Mouse (Mus musculus) neural tube, embryonic 11.5 days (tissue): ENCODE measurements at regions not wholly inside any gene's neighbourhood (a gene's known extent, or its start where the extent isn't known, plus 50 kb on each side); places are given as distances from the start of the nearest gene placed in this dataset.

ENCODE experiments used
- ATAC-seq: fragments of 200-750 bp; cut with Nextera tagmentation; 2 replicates; pipeline ENCODE4 v1.8.0; 2017; ENCODE audit warnings: moderate number of reproducible peaks, mild to moderate bottlenecking, moderate TSS enrichment, moderate library complexity; ENCODE audit not compliant: insufficient read depth, low FRiP score, low TSS enrichment
- DNase-seq: peaks from one replicate; pipeline ENCODE4 v3.0.0-alpha.2; 2015; ENCODE audit warnings: low spot score
- H3K27ac ChIP-seq: fragments of 300-500 bp; sonication (generic); 2 replicates; pipeline ENCODE4 v1.5.1; 2014; ENCODE audit warnings: low read depth, mild to moderate bottlenecking, low read length
- H3K27me3 ChIP-seq: fragments of 300-500 bp; sonication (generic); 2 replicates; pipeline ENCODE4 v1.6.1; 2014; ENCODE audit warnings: mild to moderate bottlenecking, low read length, mixed read lengths; ENCODE audit not compliant: control insufficient read depth, insufficient read depth
- H3K36me3 ChIP-seq: fragments of 300-500 bp; sonication (generic); 2 replicates; pipeline ENCODE4 v1.6.1; 2014; ENCODE audit warnings: mild to moderate bottlenecking, low read length, moderate library complexity, mixed read lengths; ENCODE audit not compliant: control insufficient read depth, insufficient read depth
- H3K4me1 ChIP-seq: fragments of 300-500 bp; sonication (generic); 2 replicates; pipeline ENCODE4 v1.6.1; 2014; ENCODE audit warnings: low read length, mixed read lengths; ENCODE audit not compliant: control insufficient read depth, insufficient read depth
- H3K4me2 ChIP-seq: fragments of 300-500 bp; sonication (generic); 2 replicates; pipeline ENCODE4 v1.6.1; 2014; ENCODE audit warnings: low read depth, mild to moderate bottlenecking, moderate library complexity
- H3K4me3 ChIP-seq: fragments of 300-500 bp; sonication (generic); 2 replicates; pipeline ENCODE4 v1.5.1; 2014; ENCODE audit warnings: low read depth, low read length
- H3K9ac ChIP-seq: fragments of 300-500 bp; sonication (generic); 2 replicates; pipeline ENCODE4 v1.6.1; 2014; ENCODE audit warnings: mild to moderate bottlenecking, low read length
- H3K9me3 ChIP-seq: fragments of 300-500 bp; sonication (generic); 2 replicates; pipeline ENCODE4 v1.6.1; 2016; ENCODE audit warnings: low read length; ENCODE audit not compliant: control insufficient read depth
- WGBS: fragments of 180-500 bp; shearing (Covaris S2); extraction: QIAGEN DNeasy Blood & Tissue Kit; methylation state at CpG from one replicate; pipeline ENCODE4 v1.1.7; 2014; 5-methylcytosine and 5-hydroxymethylcytosine counted together

DNA sequence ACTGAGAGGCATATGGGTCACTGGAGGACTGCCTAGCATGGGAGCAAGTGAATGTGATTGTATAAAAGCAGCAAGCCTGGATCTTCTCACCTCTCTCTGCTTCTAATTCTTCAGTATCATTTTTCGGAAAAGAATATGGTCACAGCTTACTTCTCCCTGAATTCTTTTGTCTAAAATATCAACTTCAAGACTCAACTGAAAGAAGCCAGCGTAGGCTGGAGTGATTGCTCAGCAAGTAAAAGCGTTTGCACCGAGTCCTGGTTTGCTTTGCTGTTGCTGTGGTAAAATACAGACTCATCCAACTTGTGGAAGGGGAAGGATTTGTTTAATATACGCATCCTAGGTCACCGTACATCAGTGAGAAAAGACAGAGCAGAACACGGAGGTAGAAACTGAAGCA lies 2765.9 kb downstream of the 9330182O14Rik start:
- no peaks in the 10 kb centered on the region for H3K9me3 ChIP-seq
- H3K27ac ChIP-seq, result no peak overlapping the region
- H3K4me2 ChIP-seq, result no peak overlapping the region
- no peak overlapping the region for H3K9ac ChIP-seq
- no peak for DNase-seq
- H3K4me3 ChIP-seq, result no peak overlapping the region
- WGBS, result 90% methylated on average over 7 of the region's 7 CpGs
- no peak for ATAC-seq
- H3K27me3 ChIP-seq, result no peaks in the 10 kb centered on the region
- no peaks in the 10 kb centered on the region for H3K4me1 ChIP-seq
- H3K36me3 ChIP-seq, result no peaks in the 10 kb centered on the region

DNA sequence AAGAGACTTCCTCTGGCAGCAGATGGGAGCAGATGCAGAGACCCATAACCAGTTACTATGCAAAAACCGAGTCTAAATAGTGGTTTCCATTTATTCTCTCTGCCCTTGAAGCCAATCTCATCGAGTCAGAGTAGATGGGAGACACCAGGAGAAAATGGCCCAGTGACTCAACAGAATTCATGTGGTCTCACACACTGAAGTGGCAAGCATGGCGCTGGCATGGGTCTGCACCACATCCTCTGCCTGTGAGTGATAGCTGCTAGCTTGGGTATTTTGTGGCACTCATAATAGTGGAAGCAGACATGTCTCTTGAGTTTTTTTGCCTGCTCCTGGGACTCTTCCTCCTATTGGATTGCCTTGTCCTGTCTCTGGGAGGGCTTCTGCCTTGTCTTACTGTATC lies 2767.6 kb downstream of the 9330182O14Rik start:
- Histone ChIP-seq H3K27me3 (no peaks in the 10 kb centered on the region), H3K4me1 (no peaks in the 10 kb centered on the region), H3K27ac (no peak overlapping the region), H3K36me3 (no peaks in the 10 kb centered on the region), H3K9me3 (no peaks in the 10 kb centered on the region), H3K4me3 (no peak overlapping the region), H3K4me2 (no peak overlapping the region), H3K9ac (no peak overlapping the region)
- DNase-seq (no peak), ATAC-seq (no peak)
- 91% methylated on average over 3 of the region's 3 CpGs for WGBS

DNA sequence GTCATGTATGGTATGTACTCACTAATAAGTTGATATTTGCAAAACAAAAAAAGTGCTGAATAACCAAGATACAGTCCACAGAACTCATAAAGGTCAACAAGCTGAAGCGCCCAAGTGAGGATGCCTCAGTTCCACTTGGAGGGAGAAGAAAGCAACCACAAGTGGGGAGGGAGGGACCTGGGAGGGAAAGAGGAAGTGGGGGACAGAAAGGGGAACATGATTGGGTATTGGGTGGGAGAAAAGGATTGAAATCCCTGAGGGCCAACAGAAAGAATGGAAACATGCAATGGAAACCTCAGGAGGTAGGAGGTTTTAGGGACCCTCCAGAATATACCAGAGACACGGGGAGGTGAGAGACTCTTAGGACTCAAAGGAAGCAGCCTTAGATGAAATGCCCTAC lies 2777.2 kb downstream of the 9330182O14Rik start:
- no peak for DNase-seq
- WGBS, result 78% methylated on average over 2 of the region's 2 CpGs
- no peaks in the 10 kb centered on the region for H3K27me3 ChIP-seq

DNA sequence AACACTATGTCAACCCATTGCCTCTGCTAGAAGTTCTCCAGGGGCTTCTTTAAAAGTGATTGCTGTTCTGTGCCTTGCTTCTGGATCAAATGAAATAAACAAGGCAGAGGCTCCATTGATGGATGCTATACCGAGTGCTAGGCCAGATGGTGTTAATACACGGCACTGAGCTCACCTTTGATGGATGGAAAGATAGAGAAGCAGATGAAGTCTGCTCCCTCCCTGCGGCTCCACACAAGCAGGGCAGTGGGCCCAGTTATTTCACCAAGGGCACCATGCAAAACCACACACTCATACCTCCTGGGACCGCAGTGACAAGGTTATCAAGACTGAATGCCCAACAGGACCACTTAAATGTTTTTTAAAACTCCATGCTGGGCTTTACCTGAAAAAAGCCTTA lies 2778.7 kb downstream of the 9330182O14Rik start:
- no peaks in the 10 kb centered on the region for H3K36me3 ChIP-seq

More for the DNA sequence above, 2777.2 kb downstream of the 9330182O14Rik start:
- Histone ChIP-seq H3K9ac (no peak overlapping the region), H3K4me3 (no peak overlapping the region), H3K27ac (no peak overlapping the region), H3K4me1 (no peaks in the 10 kb centered on the region), H3K9me3 (no peaks in the 10 kb centered on the region), H3K4me2 (no peak overlapping the region), H3K36me3 (no peaks in the 10 kb centered on the region)
- no peak for ATAC-seq

DNA sequence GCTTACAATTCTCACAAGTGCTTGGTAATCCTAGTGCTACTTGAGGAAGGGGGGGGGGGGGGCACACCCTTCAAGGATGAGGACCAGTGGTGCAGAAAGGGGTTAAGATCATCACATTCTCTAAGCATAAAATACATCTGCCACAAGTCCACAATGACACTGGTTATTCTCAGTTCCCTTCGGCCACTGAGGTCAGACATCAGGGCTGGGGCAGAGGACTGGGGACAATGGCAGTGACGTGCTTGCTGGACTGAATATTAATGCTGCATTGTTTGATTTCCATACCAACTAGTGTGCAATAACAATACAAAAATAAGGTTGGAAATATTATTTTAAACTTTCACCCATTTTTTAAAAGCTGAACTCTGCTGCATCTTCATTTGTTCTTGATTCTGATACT lies 2779.1 kb downstream of the 9330182O14Rik start:
- Histone ChIP-seq H3K4me1 (no peaks in the 10 kb centered on the region), H3K9me3 (no peaks in the 10 kb centered on the region), H3K4me2 (no peak overlapping the region), H3K27ac (no peak overlapping the region), H3K27me3 (no peaks in the 10 kb centered on the region), H3K36me3 (no peaks in the 10 kb centered on the region), H3K9ac (no peak overlapping the region), H3K4me3 (no peak overlapping the region)
- DNase-seq, result no peak
- WGBS, result 32% methylated on average over 2 of the region's 2 CpGs
- peak; percentile 40; the same call in 1 of the 2 replicates for ATAC-seq

More for the DNA sequence above, 2778.7 kb downstream of the 9330182O14Rik start:
- H3K4me1 ChIP-seq, result no peaks in the 10 kb centered on the region
- 57% methylated on average over 4 of the region's 4 CpGs for WGBS
- H3K27me3 ChIP-seq, result no peaks in the 10 kb centered on the region
- no peak overlapping the region for H3K9ac ChIP-seq
- ATAC-seq (peak; percentile 28; the same call in 1 of the 2 replicates), DNase-seq (no peak)
- no peak overlapping the region for H3K4me3 ChIP-seq
- no peaks in the 10 kb centered on the region for H3K9me3 ChIP-seq
- no peak overlapping the region for H3K4me2 ChIP-seq
- no peak overlapping the region for H3K27ac ChIP-seq

DNA sequence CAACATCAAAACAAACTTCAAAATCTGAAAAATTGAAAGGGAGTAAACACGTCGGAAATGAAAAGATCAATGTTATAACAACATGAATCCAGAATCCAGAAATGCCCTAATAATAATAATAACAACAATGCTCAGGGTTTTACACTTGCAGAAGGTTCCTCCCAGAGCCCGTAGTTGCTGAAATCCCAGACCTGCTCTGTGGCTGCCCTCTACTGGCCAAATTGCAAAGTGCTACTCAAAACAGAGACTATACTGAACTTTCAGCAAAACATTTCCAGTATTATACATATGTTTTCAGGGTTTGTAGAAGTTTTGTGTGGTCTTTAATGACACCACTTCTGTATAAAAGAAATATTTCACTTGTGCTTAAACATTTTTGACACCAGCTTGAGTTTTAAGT lies 2779.9 kb downstream of the 9330182O14Rik start:
- no peak for ATAC-seq
- WGBS, result 7% methylated on average over 3 of the region's 3 CpGs
- H3K9me3 ChIP-seq, result no peaks in the 10 kb centered on the region
- no peak overlapping the region for H3K9ac ChIP-seq
- H3K4me1 ChIP-seq, result no peaks in the 10 kb centered on the region
- no peaks in the 10 kb centered on the region for H3K27me3 ChIP-seq
- H3K4me2 ChIP-seq, result no peak overlapping the region
- no peaks in the 10 kb centered on the region for H3K36me3 ChIP-seq
- no peak overlapping the region for H3K4me3 ChIP-seq
- DNase-seq, result peak; percentile 72
- no peak overlapping the region for H3K27ac ChIP-seq

DNA sequence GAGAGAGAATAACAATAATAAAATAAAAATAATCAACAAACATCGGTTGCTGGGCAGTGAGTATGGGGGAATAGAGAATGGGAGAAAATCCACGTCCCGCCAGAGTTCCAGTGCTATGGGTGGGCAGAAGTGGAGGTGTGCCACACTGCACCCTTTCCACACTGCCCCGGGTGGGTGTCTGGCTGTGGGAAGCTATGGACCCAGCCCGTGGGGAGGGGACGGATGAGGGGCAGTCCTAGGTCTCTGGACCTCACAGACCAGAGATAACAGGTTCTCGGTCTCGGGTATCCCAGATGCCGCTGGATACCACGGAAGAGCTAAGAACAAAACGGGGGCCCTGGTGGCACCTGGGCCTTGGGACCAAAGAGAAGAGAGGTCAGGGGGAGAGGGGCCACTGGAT lies 2781.0 kb downstream of the 9330182O14Rik start:
- 92% methylated on average over 11 of the region's 11 CpGs for WGBS
- no peak for DNase-seq
- H3K9ac ChIP-seq, result no peak overlapping the region
- H3K4me3 ChIP-seq, result no peak overlapping the region
- H3K9me3 ChIP-seq, result no peaks in the 10 kb centered on the region
- H3K4me1 ChIP-seq, result no peaks in the 10 kb centered on the region
- no peak for ATAC-seq
- H3K4me2 ChIP-seq, result no peak overlapping the region
- H3K36me3 ChIP-seq, result no peaks in the 10 kb centered on the region
- no peaks in the 10 kb centered on the region for H3K27me3 ChIP-seq
- H3K27ac ChIP-seq, result no peak overlapping the region

DNA sequence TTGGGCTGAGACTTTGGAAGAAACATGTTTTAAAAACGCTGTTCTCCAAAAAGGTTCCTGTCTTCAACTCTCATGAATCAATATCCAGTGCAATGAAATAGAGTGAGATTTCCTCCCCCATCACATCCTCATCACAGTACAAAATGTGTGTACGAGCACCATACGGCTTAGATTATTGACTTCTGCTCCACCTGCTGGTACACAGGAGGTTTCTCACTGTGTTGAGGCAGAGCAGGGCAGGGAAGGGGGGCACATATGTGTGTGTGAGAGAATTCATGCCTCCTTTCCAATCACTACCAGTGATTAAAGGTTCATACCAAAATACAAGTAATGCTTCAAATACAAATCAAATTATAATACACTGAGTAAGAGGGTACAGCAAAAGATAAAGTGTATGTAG lies 2787.5 kb downstream of the 9330182O14Rik start:
- ATAC-seq (no peak), DNase-seq (no peak)

DNA sequence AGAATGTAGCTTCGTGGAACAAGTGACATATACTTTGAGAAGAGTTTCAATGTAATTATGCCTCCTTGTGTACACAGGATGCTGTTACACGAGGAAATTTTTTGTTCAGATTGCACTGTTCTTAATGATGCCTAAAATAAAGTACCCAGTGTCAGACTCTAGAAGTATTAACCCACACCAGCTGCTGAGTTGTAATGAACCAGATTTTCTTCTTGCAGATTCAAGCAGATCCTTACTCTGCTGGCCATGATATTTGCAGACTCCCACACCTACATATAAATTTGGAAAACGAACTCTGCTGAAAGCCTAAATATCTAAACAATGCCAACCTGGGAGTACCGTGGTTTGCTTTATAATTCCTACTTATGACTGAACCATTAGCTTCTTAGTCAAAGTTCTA lies 2794.2 kb downstream of the 9330182O14Rik start:
- WGBS, result 82% methylated on average over 4 of the region's 4 CpGs
- Histone ChIP-seq H3K36me3 (no peaks in the 10 kb centered on the region), H3K9ac (no peak overlapping the region), H3K4me3 (no peak overlapping the region), H3K27ac (no peak overlapping the region), H3K27me3 (no peaks in the 10 kb centered on the region), H3K4me2 (no peak overlapping the region), H3K4me1 (no peaks in the 10 kb centered on the region), H3K9me3 (no peaks in the 10 kb centered on the region)
- DNase-seq (no peak), ATAC-seq (no peak)

More for the DNA sequence above, 2787.5 kb downstream of the 9330182O14Rik start:
- Histone ChIP-seq H3K9ac (no peak overlapping the region), H3K27ac (no peak overlapping the region), H3K36me3 (no peaks in the 10 kb centered on the region), H3K9me3 (no peaks in the 10 kb centered on the region), H3K27me3 (no peaks in the 10 kb centered on the region), H3K4me3 (no peak overlapping the region), H3K4me1 (no peaks in the 10 kb centered on the region), H3K4me2 (no peak overlapping the region)
- WGBS, result 75% methylated on average over 3 of the region's 3 CpGs
